Mouse (Mus musculus) bone marrow, adult 2 months (tissue): ENCODE data around the gene Rptor.

ENCODE experiments used
- CTCF ChIP-seq: fragments of 200-500 bp; IDR thresholded peaks from 2 replicates; pipeline ENCODE4 v1.5.1; 2011; ENCODE audit warnings: low read length, control low read depth; ENCODE audit not compliant: control insufficient read depth, insufficient read depth
- POLR2A ChIP-seq: fragments of 200-500 bp; IDR thresholded peaks from 2 replicates; pipeline ENCODE4 v1.6.1; 2011; ENCODE audit warnings: low read depth, mild to moderate bottlenecking, control low read depth, low read length, borderline replicate concordance; ENCODE audit not compliant: control insufficient read depth

GRCm38 (mm10) chr11:119562286-119562685 is 40.4 kb upstream of the Rptor start:
- TF ChIP-seq POLR2A = no peak
- no peak for TF ChIP-seq CTCF
